Mouse (Mus musculus) right cerebral cortex, postnatal 14 days (tissue): ENCODE measurements at regions not wholly inside any gene's neighbourhood (a gene's known extent, or its start where the extent isn't known, plus 50 kb on each side); places are given as distances from the start of the nearest gene placed in this dataset.

Source experiments
- DNase-seq: peaks from one replicate; pipeline ENCODE4 v3.0.0; 2022

DNA sequence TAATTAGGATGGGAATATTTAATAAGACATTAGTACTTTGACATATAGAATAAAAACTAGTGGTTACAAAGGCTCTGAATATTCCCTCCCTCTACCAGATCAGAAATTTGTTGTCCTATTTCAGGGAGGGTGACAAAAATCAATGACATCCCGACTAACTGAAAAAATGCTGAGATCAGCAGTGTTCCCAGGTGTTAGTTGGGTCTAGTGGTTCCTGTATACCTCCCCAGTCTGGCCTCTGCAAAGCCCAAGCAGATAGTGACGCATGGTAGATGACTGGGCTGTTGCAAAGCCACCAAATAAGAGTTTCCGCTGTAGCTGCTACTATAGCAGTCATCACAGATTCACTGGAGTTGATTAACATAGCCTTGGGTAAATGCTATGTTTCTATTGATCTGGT, 59.9 kb upstream of the Gm4791 start:
- DNase-seq = no peak

DNA sequence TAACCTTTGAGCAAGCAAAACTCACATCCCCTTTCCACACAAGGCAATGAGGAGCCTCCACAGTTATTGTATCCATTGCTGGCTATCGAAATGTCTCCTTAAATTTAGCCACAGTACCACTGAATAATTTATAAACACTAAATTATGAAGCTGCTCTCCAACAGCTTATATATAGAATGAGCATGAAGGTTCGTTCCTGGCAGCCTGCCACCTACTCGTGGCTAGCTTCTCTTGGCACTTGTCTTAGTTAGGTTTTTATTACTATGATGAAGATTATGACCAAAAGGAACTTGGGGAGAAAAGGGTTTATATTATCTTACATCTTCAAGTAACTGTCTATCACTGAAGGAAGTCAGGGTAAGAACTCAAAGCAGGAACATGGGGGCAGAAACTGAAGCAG, 72.9 kb upstream of the Gm4791 start:
- peak; percentile 64 for DNase-seq

DNA sequence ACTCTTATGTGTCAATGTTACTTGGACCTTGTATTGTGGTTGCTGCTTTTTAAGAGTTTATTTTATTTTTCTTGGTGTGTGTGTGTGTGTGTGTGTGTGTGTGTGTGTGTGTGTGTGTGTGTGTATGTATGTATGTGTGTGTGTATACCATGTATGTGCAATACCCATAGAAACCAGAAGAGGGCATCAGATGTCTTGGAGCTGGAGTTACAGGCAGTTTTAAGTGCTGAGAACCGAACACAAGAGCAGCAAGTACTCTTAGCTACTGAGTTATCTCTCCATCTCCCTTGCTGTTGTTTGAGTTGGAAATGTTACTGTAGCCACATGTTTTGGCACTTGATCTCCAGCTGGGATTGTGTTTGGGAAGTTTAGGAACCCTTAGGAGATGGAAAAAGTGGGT, 78.5 kb upstream of the Gm4791 start:
- DNase-seq = no peak

- DNase-seq = peak; percentile 35
These were observed 85.3 kb upstream of the Gm4791 start for GRCm38 (mm10) chr9:46913238-46913637.

- peak; percentile 32 for DNase-seq
These were observed 89.0 kb upstream of the Gm4791 start for GRCm38 (mm10) chr9:46909412-46910013.

- no peak for DNase-seq
These were observed 93.5 kb upstream of the Gm4791 start for GRCm38 (mm10) chr9:46905081-46905480.

- no peak for DNase-seq
These were observed 94.9 kb upstream of the Gm4791 start for GRCm38 (mm10) chr9:46903491-46904220.

- no peak for DNase-seq
These were observed 99.3 kb upstream of the Gm4791 start for GRCm38 (mm10) chr9:46899283-46899682.

GRCm38 (mm10) chr9:46898120-46898519, 100.4 kb upstream of the Gm4791 start:
- no peak for DNase-seq

DNA sequence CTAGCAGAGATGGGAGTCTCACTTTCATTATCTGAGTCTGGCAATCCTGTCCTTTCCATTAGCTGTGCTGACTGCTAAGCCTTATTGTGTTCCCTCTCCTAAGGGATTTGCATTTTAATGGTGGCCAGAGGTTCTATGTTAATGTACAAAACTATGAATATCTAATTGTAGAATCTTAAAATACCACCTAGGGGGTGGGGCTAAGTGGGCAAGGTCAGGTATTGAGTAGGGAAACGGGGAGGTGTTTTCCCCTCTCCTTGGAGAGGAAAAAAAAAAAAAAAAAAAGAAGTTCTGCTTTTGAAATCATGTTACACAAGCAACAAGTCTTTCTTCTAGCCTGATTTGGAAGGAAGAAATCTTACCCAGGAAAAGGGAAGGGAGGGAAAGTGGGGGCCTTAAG, 106.7 kb upstream of the Gm4791 start:
- no peak for DNase-seq

GRCm38 (mm10) chr9:46889933-46890662, 108.4 kb upstream of the Gm4791 start:
- no peak for DNase-seq

DNA sequence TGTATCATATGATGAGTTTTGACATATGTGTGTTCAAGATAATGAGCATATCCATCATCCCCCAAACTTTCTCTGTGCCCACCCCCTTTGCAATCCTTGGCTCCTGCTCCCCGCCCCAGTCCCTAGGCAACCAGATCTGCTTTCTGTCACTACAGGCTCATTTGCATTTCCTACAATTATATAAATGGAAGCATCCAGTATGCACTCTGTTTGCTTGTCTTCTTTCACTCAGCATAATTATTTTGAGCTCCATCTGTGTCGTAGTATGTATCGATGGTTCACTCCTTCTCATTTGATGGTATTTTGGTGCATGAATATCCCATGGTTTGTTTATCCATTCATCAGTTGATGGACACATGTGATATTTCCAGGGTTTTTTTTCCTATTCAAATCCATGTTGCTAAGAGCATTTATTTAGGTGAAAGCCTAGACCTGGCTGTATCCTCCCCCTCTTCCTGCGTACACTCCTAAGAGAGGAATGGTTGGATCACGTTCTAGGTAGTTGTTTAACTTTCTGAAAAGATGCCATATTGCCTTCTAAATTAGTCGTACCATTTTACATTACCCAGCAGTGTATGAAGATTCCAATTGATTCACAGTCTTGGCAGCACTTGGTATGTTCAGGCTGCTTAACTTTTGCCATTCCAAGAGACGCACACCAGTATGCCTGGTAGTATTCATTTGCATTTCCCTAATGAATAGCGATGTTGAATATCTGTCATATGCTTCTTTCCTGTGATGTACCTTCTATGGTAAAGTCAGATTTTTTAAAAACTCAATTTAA, 127.1 kb upstream of the Gm4791 start:
- DNase-seq = no peak

DNA sequence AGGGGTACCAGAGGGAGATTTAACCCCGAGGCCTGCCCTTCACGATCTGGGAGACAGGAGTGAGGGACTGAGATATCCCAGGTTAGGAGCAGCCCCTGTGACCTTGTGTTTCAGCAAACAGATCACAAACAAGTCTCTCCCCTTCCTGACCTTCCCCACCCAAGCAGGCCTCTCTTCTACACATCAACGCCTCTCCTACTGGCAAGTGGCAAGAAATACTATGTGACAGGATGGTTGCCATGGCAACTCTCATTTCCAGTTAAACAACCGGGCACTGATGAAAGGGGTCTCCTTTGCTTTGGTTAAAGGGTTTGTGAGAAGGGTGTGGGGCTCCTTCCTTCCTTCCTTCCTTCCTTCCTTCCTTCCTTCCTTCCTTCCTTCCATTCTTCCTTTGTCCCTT, 134.6 kb upstream of the Gm4791 start:
- no peak for DNase-seq

DNA sequence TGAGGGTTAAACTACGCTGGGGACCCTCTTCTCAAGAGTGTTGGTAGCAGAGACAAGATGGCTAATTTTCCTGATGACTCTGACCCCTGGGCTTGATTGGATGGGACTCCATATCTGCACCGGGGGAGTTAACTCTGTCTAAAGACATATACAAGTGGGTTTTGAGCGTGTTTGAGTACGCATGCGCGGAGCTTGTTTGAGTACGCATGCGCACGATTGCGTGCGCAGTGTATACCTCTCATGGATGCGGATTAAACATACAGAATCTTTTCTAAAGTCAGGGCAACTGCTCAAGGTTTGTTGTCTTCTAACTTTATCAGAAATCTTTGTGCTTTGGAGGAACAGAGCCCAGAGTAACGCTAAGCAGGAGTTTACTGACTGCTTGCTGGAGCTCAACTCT, 146.8 kb upstream of the Gm4791 start:
- DNase-seq = no peak

- no peak for DNase-seq
These were observed 147.2 kb upstream of the Gm4791 start for GRCm38 (mm10) chr9:46851336-46851735.

DNA sequence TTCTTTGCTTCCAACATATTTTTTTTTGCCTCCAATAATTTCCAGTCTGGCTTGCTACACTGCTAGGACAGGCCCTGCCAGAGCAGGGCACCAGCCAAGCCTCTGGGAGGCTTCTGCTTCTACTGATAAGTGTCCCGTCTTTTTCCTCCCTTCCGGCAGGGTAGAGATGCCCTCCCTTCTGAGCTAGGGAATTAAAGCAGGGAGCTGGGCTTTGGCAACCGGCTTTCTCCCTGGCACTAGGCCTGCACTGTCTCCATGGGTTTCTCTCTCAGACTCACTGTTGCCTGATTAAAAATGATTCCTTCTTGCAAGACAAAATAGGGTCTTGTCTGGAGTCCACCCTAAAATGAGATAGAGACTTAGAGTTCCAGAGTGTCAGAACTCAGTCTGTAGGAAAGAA, 153.3 kb upstream of the Gm4791 start:
- DNase-seq = peak; percentile 49

- no peak for DNase-seq
These were observed 154.8 kb upstream of the Gm4791 start for GRCm38 (mm10) chr9:46843781-46844180.

GRCm38 (mm10) chr9:46841571-46841970, 157.0 kb upstream of the Gm4791 start:
- no peak for DNase-seq

- DNase-seq = no peak
These were observed 163.3 kb upstream of the Gm4791 start for GRCm38 (mm10) chr9:46835261-46835660.

DNA sequence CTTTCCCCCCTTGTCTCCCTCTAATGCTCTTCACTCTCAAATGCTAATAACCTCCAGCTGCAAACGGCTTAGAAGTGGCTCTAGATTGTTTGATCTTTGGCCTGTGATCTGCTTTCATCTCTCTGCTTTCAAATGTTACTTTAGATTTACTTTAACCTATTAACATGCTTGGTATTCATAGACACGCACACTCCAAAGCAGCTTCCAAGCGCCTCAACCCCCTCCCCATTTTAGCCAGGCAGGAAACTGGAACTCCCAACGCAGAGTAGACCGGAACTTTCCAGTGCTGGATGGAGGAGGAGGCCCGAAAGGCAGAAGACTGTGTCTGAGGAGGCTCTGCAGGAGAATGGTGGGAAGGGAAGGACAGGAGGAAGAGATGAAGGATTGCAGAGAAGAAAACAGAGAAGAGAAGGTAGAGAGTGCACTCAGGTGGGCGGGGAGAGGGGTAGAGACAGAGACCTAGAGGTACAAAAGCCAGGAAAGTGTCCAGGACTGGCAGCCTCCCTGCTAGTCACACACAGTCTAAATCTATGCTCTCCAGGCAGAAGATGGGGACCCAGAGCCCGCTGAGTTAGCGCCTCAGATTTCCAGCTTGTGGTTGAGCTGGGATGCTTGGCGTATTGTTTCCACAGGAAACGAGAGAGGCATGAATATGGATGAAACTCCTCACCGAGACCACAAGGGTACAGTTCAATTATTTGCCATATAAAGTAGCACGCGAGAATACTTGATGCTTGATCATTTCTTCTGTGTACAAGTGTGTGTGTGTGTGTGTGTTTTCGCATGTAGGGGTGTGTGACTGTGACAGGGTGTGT, 167.6 kb upstream of the Gm4791 start:
- no peak for DNase-seq

GRCm38 (mm10) chr9:46830316-46830715, 168.2 kb upstream of the Gm4791 start:
- DNase-seq = no peak

DNA sequence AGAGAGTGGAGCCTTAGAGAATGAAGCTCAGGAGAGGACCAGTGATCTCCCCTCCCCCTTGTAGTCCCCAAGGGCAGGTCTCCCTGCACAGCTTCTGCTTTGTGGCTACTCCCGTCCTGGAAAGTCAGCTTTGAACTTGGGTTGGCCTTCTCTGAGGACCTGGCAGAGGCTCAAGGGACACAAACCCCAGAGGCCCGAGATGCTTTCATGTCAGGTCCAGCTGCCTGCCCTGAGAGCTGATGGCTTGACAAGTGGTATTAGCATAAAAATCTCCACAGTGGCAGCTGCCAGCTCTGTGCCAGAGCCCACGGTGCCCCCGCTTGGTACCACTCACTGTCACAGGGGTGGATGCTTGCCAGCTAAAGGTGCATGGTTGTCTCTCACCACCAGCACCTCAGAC, 173.8 kb upstream of the Gm4791 start:
- DNase-seq = no peak
